35 mouse cellular contexts compared by ENCODE assay signal in genomic region chr16:44978193-44978592, GRCm38 (mm10). TPM values are rescaled to one million over a fixed set of nuclear protein-coding genes. Genes with fewer than 3 reads are reported as not detected.
"Had no signal": no experiment of that assay in that cellular context is flagged by ENCODE, and none has a peak within 500 bp of the region (broad histone marks: within the 10 kb centered on the region; RNA-seq: fewer than 3 reads in every experiment).

No protein-coding gene starts in this region.

- H3K36me3 ChIP-seq: embryonic facial prominence, embryonic 10.5 days; embryonic facial prominence, embryonic 12.5 days; embryonic facial prominence, embryonic 13.5 days; embryonic facial prominence, embryonic 15.5 days; forebrain, embryonic 10.5 days; forebrain, embryonic 12.5 days; forebrain, embryonic 15.5 days had no signal

- H3K27ac ChIP-seq: embryonic facial prominence, embryonic 10.5 days; embryonic facial prominence, embryonic 12.5 days; embryonic facial prominence, embryonic 13.5 days; embryonic facial prominence, embryonic 15.5 days; forebrain, embryonic 10.5 days; forebrain, embryonic 12.5 days; forebrain, embryonic 13.5 days; forebrain, embryonic 15.5 days; gastrocnemius, adult 2 months had no signal

- ATAC-seq: forebrain, embryonic 13.5 days; forebrain, embryonic 14.5 days; forebrain, embryonic 15.5 days; forebrain, embryonic 16.5 days; forebrain, postnatal 0 days had no signal

- H3K4me1 ChIP-seq: embryonic facial prominence, embryonic 15.5 days; forebrain, embryonic 10.5 days; forebrain, embryonic 12.5 days; forebrain, embryonic 13.5 days; forebrain, embryonic 15.5 days had no signal

- H3K4me2 ChIP-seq: embryonic facial prominence, embryonic 12.5 days; embryonic facial prominence, embryonic 13.5 days; embryonic facial prominence, embryonic 15.5 days; forebrain, embryonic 12.5 days; forebrain, embryonic 13.5 days; forebrain, embryonic 15.5 days had no signal

- H3K9ac ChIP-seq: embryonic facial prominence, embryonic 12.5 days; embryonic facial prominence, embryonic 13.5 days; embryonic facial prominence, embryonic 15.5 days; forebrain, embryonic 12.5 days; forebrain, embryonic 13.5 days; forebrain, embryonic 15.5 days; forebrain, postnatal 0 days had no signal

- H3K9me3 ChIP-seq: embryonic facial prominence, embryonic 12.5 days; embryonic facial prominence, embryonic 13.5 days; forebrain, embryonic 10.5 days; forebrain, embryonic 12.5 days; forebrain, embryonic 13.5 days; forebrain, embryonic 15.5 days had no signal

- H3K27me3 ChIP-seq: embryonic facial prominence, embryonic 12.5 days; embryonic facial prominence, embryonic 13.5 days; embryonic facial prominence, embryonic 15.5 days; forebrain, embryonic 12.5 days; forebrain, embryonic 13.5 days; forebrain, embryonic 15.5 days had no signal

- H3K4me3 ChIP-seq: embryonic facial prominence, embryonic 10.5 days; embryonic facial prominence, embryonic 12.5 days; embryonic facial prominence, embryonic 13.5 days; embryonic facial prominence, embryonic 15.5 days; erythroblast, embryonic 14.5 days; forebrain, embryonic 10.5 days; forebrain, embryonic 12.5 days; forebrain, embryonic 13.5 days; forebrain, embryonic 15.5 days; gastrocnemius, adult 2 months had no signal

- DNase-seq: cerebellum, adult 2 months; cerebellum, adult 8-10 months; cerebellum, adult 9-10 months; cerebellum, adult 9-11 months; cerebellum, postnatal 10 days; cerebellum, postnatal 14 days; cerebellum, postnatal 25 days; cerebellum, postnatal 36 days; embryo, embryonic 11 days; forebrain, postnatal 0 days; gastrocnemius, adult 2 months; gastrocnemius, postnatal 10 days; gastrocnemius, postnatal 14 days; gastrocnemius, postnatal 25 days; gastrocnemius, postnatal 36 days; heart, adult 11 months; heart, adult 18-20 months had no signal

RNA-seq across cellular contexts. Expression of gene Cd200r3, which starts 34.7 kb away (rescaled TPM):
- total RNA-seq: forebrain, postnatal 0 days; gastrocnemius, adult 18-20 months; gastrocnemius, adult 2 months; gastrocnemius, adult 8-10 months; gastrocnemius, postnatal 25 days; gastrocnemius, postnatal 36 days; heart, adult 18-20 months had no signal
- polyA plus RNA-seq: cerebellum, adult 2 months; cortical plate, adult 2 months; embryonic facial prominence, embryonic 10.5 days; embryonic facial prominence, embryonic 11.5 days; embryonic facial prominence, embryonic 12.5 days; embryonic facial prominence, embryonic 13.5 days; erythroblast, embryonic 14.5 days; forebrain, embryonic 10.5 days; forebrain, embryonic 11.5 days; forebrain, embryonic 12.5 days; forebrain, embryonic 13.5 days; forebrain, embryonic 14.5 days; forebrain, embryonic 15.5 days; forebrain, embryonic 16.5 days; frontal cortex, adult 2 months; gonadal fat pad, adult 2 months had no signal
